Mouse (Mus musculus) thymus, postnatal 10 days (tissue): ENCODE results near the gene Uap1.

Source experiments
- DNase-seq, 2 experiments: peaks; one replicate each; pipeline ENCODE4 v3.0.0; 2021; ENCODE audit warnings: low spot score in 2 of 2

Uap1 gene

GRCm38 (mm10) chr1:170164913-170165312 is 9.8 kb downstream of the Uap1 start:
- no peak for DNase-seq

GRCm38 (mm10) chr1:170164053-170164614 is 10.6 kb downstream of the Uap1 start:
- DNase-seq = no peak

- no peak for DNase-seq
These were observed 11.3 kb downstream of the Uap1 start for GRCm38 (mm10) chr1:170163398-170163943.

GRCm38 (mm10) chr1:170161852-170162251 is 12.9 kb downstream of the Uap1 start:
- DNase-seq = no peak

GRCm38 (mm10) chr1:170160397-170160938 is 14.3 kb downstream of the Uap1 start:
- no peak for DNase-seq

GRCm38 (mm10) chr1:170159707-170160106 is 15.1 kb downstream of the Uap1 start:
- DNase-seq = no peak

GRCm38 (mm10) chr1:170155761-170156160 is 19.0 kb downstream of the Uap1 start:
- DNase-seq = no peak

GRCm38 (mm10) chr1:170155298-170155697 is 19.5 kb downstream of the Uap1 start:
- no peak for DNase-seq

GRCm38 (mm10) chr1:170153986-170154385 is 20.8 kb downstream of the Uap1 start:
- no peak for DNase-seq

GRCm38 (mm10) chr1:170152552-170152951 is 22.2 kb downstream of the Uap1 start:
- DNase-seq = no peak

- DNase-seq = no peak
These were observed 23.9 kb downstream of the Uap1 start for GRCm38 (mm10) chr1:170150870-170151269.

GRCm38 (mm10) chr1:170149756-170150155 is 25.0 kb downstream of the Uap1 start:
- no peak for DNase-seq

- no peak for DNase-seq
These were observed 26.2 kb downstream of the Uap1 start for GRCm38 (mm10) chr1:170148536-170148935.

- DNase-seq = peak in 1 of 2 experiments; percentile 10
These were observed 26.9 kb downstream of the Uap1 start for GRCm38 (mm10) chr1:170147651-170148448.

GRCm38 (mm10) chr1:170145606-170146005 is 29.2 kb downstream of the Uap1 start:
- no peak for DNase-seq

GRCm38 (mm10) chr1:170142256-170142871 is 32.4 kb downstream of the Uap1 start:
- DNase-seq = no peak

GRCm38 (mm10) chr1:170141626-170142025 is 33.1 kb downstream of the Uap1 start:
- DNase-seq = no peak

GRCm38 (mm10) chr1:170136351-170137009 is 38.3 kb downstream of the Uap1 start:
- DNase-seq = peak; percentile 24 to 59

- no peak for DNase-seq
These were observed 40.5 kb downstream of the Uap1 start for GRCm38 (mm10) chr1:170134264-170134663.

- DNase-seq = no peak
These were observed 43.8 kb downstream of the Uap1 start for GRCm38 (mm10) chr1:170130962-170131361.

GRCm38 (mm10) chr1:170124644-170125043 is 50.1 kb downstream of the Uap1 start:
- DNase-seq = no peak

- DNase-seq = no peak
These were observed 61.1 kb downstream of the Uap1 start for GRCm38 (mm10) chr1:170113616-170114015.
